Mouse (Mus musculus) small intestine, adult 2 months (tissue): ENCODE data around the gene Ap2a2.

Experiments used
- CTCF ChIP-seq: fragments of 200-500 bp; IDR thresholded peaks from 2 replicates; pipeline ENCODE4 v1.5.1; 2012; ENCODE audit warnings: low read depth, mild to moderate bottlenecking, control low read depth, inconsistent platforms, low read length, moderate library complexity, mixed read lengths; ENCODE audit not compliant: insufficient replicate concordance, insufficient read length; ENCODE audit errors: extremely low read depth
- POLR2A ChIP-seq: fragments of 200-500 bp; IDR thresholded peaks from 2 replicates; pipeline ENCODE4 v1.6.1; 2012; ENCODE audit warnings: low read depth, mild to moderate bottlenecking, control low read depth, inconsistent platforms, low read length, moderate library complexity

DNA sequence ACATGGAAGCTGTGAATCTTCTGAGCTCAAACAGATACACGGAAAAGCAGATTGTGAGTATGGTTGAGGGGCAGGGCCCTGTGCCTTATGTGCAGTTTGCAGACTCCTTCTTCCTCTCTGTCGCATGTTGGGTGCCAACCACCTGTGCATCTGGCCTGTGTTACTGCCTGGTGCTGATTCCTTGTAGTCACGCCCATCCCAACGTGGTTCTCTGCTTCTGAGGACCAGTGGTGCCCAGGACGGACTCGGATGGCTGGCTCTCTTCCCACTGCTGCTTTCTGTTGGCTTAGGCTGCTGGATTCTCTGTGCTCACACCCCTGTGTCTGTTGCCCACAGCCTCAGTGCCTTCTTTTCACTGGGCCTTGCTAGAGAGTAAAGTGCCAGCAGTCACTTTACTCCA, 35.6 kb downstream of the Ap2a2 start:
- TF ChIP-seq CTCF, result no peak
- no peak for TF ChIP-seq POLR2A
